Mouse (Mus musculus) hematopoietic multipotent progenitor cell, adult 10-12 weeks (in vitro differentiated cells): Measurements from ENCODE around the gene Rhox2g. TPM values are rescaled to one million over a fixed set of nuclear protein-coding genes. Genes with fewer than 3 reads are reported as not detected.

Experiments
- polyA plus RNA-seq: library from polyadenylated mRNA; stranded (reverse); fragments of >175 nt; gene quantifications from 2 replicates; pipeline ENCODE4 v1.2.3, GENCODE M21; 2012; ENCODE audit warnings: low replicate concordance

The Rhox2g gene
- polyA plus RNA-seq: not detected in 2 replicates

DNA sequence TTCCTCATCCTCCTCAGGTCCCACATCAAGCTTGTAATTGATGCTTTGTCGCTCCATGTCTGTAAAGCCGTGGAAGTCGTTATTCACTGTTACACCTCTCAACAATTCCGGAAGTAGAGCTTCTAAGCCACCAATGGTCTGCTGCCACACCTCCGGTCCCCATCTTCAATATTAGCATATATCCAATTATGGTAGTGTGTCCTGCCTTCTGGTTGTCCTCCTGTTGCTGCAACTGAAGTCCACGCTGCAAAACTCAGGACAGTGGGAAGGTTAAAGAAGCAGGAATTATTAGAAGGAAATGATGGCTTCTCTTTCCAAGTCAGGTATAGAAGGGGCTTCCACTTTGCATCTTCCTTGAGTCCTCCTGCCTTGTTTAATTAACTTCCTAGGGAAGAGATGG, at the start of gene Rhox2g:
Gene Rhox2g, minus strand, starts transcription at position 101 of the 400 bp plus-strand sequence.

DNA sequence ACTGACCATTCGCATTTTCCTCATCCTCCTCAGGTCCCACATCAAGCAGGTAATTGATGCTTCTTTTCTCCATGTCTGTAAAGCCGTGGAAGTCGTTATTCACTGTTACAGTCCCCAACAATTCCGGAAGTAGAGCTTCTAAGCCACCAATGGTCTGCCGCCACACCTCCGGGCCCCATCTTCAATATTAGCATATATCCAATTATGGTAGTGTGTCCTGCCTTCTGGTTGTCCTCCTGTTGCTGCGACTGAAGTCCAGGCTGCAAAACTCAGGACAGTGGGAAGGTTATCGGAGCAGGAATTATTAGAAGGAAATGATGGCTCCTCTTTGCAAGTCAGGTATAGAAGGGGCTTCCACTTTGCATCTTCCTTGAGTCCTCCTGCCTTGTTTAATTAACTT, 29.9 kb upstream of the Rhox2g start, which contains the start of gene Rhox2h:
Gene Rhox2h, minus strand, starts transcription at position 101 of the 400 bp plus-strand sequence.

GRCm38 (mm10) chrX:37668664-37669063, 25.4 kb upstream of the Rhox2g start, which contains the start of gene Rhox3h:
TSS of gene Rhox3h (minus strand) at chrX:37668764.

DNA sequence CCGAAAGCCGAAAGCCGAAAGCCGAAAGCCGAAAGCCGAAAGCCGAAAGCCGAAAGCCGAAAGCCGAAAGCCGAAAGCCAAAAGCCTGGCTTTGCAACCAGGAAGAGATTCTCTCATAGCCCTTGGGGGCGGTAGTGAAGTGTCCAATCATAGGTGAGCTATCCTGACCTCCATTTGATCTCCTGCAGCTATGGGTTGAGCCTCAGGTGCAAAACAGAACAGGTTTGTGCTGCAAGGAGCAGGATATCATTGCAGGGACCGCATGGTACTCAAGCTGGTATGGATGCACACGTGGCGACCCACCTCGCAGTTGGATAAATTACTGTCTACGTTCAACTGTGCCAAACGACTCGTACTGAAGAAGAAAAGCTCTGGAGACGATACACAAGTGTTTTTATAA, 8.0 kb upstream of the Rhox2g start, which contains the start of gene Rhox4g:
Gene Rhox4g, minus strand, starts transcription at position 101 of the 400 bp plus-strand sequence.

GRCm38 (mm10) chrX:37628512-37628911, 14.8 kb downstream of the Rhox2g start, which contains the start of gene Rhox3g:
TSS of gene Rhox3g (minus strand) at chrX:37628612.

GRCm38 (mm10) chrX:37607604-37608003, 35.7 kb downstream of the Rhox2g start, which contains the start of gene Rhox4f:
TSS of gene Rhox4f (minus strand) at chrX:37607704.

Other genes with a start within 250 kb of the Rhox2g start
- not detected in 2 replicates for gene Rhox2b, start 231.4 kb downstream of the Rhox2g start, polyA plus RNA-seq
- gene Rhox4b, start 211.0 kb downstream of the Rhox2g start, polyA plus RNA-seq: not detected in 2 replicates
- not detected in 2 replicates for gene Rhox2c, start 189.8 kb downstream of the Rhox2g start, polyA plus RNA-seq
- not detected in 2 replicates for gene Rhox3c, start 184.9 kb downstream of the Rhox2g start, polyA plus RNA-seq
- gene Rhox4c, start 163.1 kb downstream of the Rhox2g start, polyA plus RNA-seq: not detected in 2 replicates
- gene Rhox2d, start 150.0 kb downstream of the Rhox2g start, polyA plus RNA-seq: not detected in 2 replicates
- gene Rhox4d, start 129.1 kb downstream of the Rhox2g start, polyA plus RNA-seq: not detected in 2 replicates
- gene Rhox2e, start 113.0 kb downstream of the Rhox2g start, polyA plus RNA-seq: not detected in 2 replicates
- not detected in 2 replicates for gene Rhox3e, start 101.5 kb downstream of the Rhox2g start, polyA plus RNA-seq
- not detected in 2 replicates for gene Rhox4e, start 86.1 kb downstream of the Rhox2g start, polyA plus RNA-seq
- not detected in 2 replicates for gene Rhox2f, start 72.1 kb downstream of the Rhox2g start, polyA plus RNA-seq
- gene Rhox3f, start 62.5 kb downstream of the Rhox2g start, polyA plus RNA-seq: not detected in 2 replicates
- not detected in 2 replicates for gene Rhox4f, start 35.8 kb downstream of the Rhox2g start, polyA plus RNA-seq
- not detected in 2 replicates for gene Rhox3g, start 14.9 kb downstream of the Rhox2g start, polyA plus RNA-seq
- not detected in 2 replicates for gene Rhox4g, start 7.9 kb upstream of the Rhox2g start, polyA plus RNA-seq
- not detected in 2 replicates for gene Rhox3h, start 25.3 kb upstream of the Rhox2g start, polyA plus RNA-seq
- not detected in 2 replicates for gene Rhox2h, start 29.8 kb upstream of the Rhox2g start, polyA plus RNA-seq
- gene Rhox5, start 161.4 kb upstream of the Rhox2g start, polyA plus RNA-seq: 0.21 TPM in 1 of 2 replicates, not detected in the other
- gene Rhox6, start 183.4 kb upstream of the Rhox2g start, polyA plus RNA-seq: not detected in 2 replicates
- gene Rhox7a, start 188.2 kb upstream of the Rhox2g start, polyA plus RNA-seq: not detected in 2 replicates
- not detected in 2 replicates for gene Rhox8, start 235.5 kb upstream of the Rhox2g start, polyA plus RNA-seq